Mouse (Mus musculus) lung, embryonic 15.5 days (tissue): ENCODE measurements around the gene Mgat4b. TPM values are rescaled to one million over a fixed set of nuclear protein-coding genes. Genes with fewer than 3 reads are reported as not detected.

Experiments used
- ATAC-seq: fragments of 200-750 bp; cut with Nextera tagmentation; 2 replicates; pipeline ENCODE4 v1.8.0; 2017; ENCODE audit warnings: moderate number of reproducible peaks, borderline replicate concordance; ENCODE audit not compliant: low FRiP score, low TSS enrichment; ENCODE audit errors: extremely low read depth
- H3K27ac ChIP-seq: fragments of 300-500 bp; sonication (generic); 2 replicates; pipeline ENCODE4 v1.5.1; 2015; ENCODE audit warnings: moderate library complexity, mild to moderate bottlenecking, inconsistent platforms
- H3K27me3 ChIP-seq: fragments of 300-500 bp; sonication (generic); 2 replicates; pipeline ENCODE4 v1.6.1; 2015; ENCODE audit warnings: inconsistent platforms
- H3K36me3 ChIP-seq: fragments of 300-500 bp; sonication (generic); 2 replicates; pipeline ENCODE4 v1.6.1; 2015; ENCODE audit warnings: inconsistent platforms
- H3K4me1 ChIP-seq: fragments of 300-500 bp; sonication (generic); 2 replicates; pipeline ENCODE4 v1.6.1; 2015; ENCODE audit warnings: inconsistent platforms
- H3K4me2 ChIP-seq: fragments of 300-500 bp; sonication (generic); 2 replicates; pipeline ENCODE4 v1.6.1; 2015; ENCODE audit warnings: inconsistent platforms, mild to moderate bottlenecking, moderate library complexity
- H3K4me3 ChIP-seq: fragments of 300-500 bp; sonication (generic); 2 replicates; pipeline ENCODE4 v1.5.1; 2015; ENCODE audit warnings: mild to moderate bottlenecking, inconsistent platforms
- H3K9ac ChIP-seq: fragments of 300-500 bp; sonication (generic); 2 replicates; pipeline ENCODE4 v1.6.1; 2015; ENCODE audit warnings: inconsistent platforms
- H3K9me3 ChIP-seq: fragments of 300-500 bp; sonication (generic); 2 replicates; pipeline ENCODE4 v1.6.1; 2016; ENCODE audit warnings: inconsistent platforms
- WGBS: fragments of 180-500 bp; shearing (Covaris S2); methylation state at CpG from one replicate; pipeline ENCODE4 v1.1.7; 2015; 5-methylcytosine and 5-hydroxymethylcytosine counted together
- microRNA-seq: library from miRNA; unstranded; fragments of <30 nt; microRNA quantifications from one replicate; pipeline ENCODE4, GENCODE M21; 2016
- polyA plus RNA-seq: library from polyadenylated mRNA; unstranded; fragments of >200 nt; fragmentation: Nextera tagmentation; extraction: Ambion mirVana; gene quantifications from 2 replicates; pipeline ENCODE4 v1.2.1, GENCODE M21; 2015

Gene Mgat4b
- polyA plus RNA-seq, 1 experiment from 2014 or later: 41.0 TPM

DNA sequence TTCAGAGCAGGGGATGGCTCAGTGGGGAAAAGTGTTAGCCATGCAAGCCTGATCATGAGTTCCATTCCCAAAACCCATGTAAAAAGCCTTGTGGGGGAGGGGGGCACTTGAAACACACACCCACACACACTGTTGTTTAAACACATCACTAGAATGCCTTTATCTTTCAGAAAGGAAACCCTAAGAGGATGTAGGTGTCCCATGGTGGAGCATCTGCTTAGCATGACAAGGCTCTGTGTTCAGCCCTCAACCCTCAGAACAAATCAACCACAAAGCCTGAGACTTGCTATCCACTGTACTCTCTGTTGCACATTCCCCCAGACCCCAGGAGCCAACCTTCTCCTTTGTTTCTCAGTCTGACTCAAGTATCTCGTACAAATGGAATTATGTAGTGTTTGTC lies 69.4 kb downstream of the Mgat4b start:
- Histone ChIP-seq H3K4me3 (no peak overlapping the region), H3K4me1 (peaks cover 12% of the 10 kb centered on the region; the same call in 1 of the 2 replicates), H3K4me2 (no peak overlapping the region), H3K27me3 (no peaks in the 10 kb centered on the region), H3K36me3 (no peaks in the 10 kb centered on the region), H3K9ac (no peak overlapping the region), H3K27ac (no peak overlapping the region), H3K9me3 (no peaks in the 10 kb centered on the region)
- 72% methylated on average over 1 of the region's 1 CpGs for WGBS
- ATAC-seq: no peak

Small RNA genes within 50 kb of the gene (microRNA-seq; reads per million reads assigned to microRNA genes)
- gene Mir6919: not detected

Other genes starting within 250 kb of the Mgat4b start
- 55.5 and 58.0 TPM in 2 replicates for gene Rnf130, start 185.5 kb upstream of the Mgat4b start, polyA plus RNA-seq
- gene Tbc1d9b, start 79.5 kb upstream of the Mgat4b start, polyA plus RNA-seq: 40.0 and 46.5 TPM in 2 replicates
- 19.1 and 19.5 TPM in 2 replicates for gene Mrnip, start 36.4 kb upstream of the Mgat4b start, polyA plus RNA-seq
- gene Sqstm1, start 63 bp upstream of the Mgat4b start, polyA plus RNA-seq: 251 and 273 TPM in 2 replicates
- gene Ltc4s, start 27.7 kb downstream of the Mgat4b start, polyA plus RNA-seq: 2.5 and 2.8 TPM in 2 replicates
- gene Maml1, start 81.4 kb downstream of the Mgat4b start, polyA plus RNA-seq: 6.2 and 6.5 TPM in 2 replicates
- 352 and 360 TPM in 2 replicates for gene Canx, start 114.8 kb downstream of the Mgat4b start, polyA plus RNA-seq
- 0.24 and 0.30 TPM in 2 replicates for gene Cby3, start 143.6 kb downstream of the Mgat4b start, polyA plus RNA-seq
- 489 and 493 TPM in 2 replicates for gene Hnrnph1, start 166.1 kb downstream of the Mgat4b start, polyA plus RNA-seq
- 21.4 and 24.9 TPM in 2 replicates for gene Rufy1, start 220.2 kb downstream of the Mgat4b start, polyA plus RNA-seq